Mouse (Mus musculus) testis, adult 2 months (tissue): ENCODE data around the gene Agfg1.

ENCODE experiments used
- CTCF ChIP-seq: fragments of 200-500 bp; IDR thresholded peaks from 2 replicates; pipeline ENCODE4 v1.5.1; 2012; ENCODE audit warnings: low read depth, mild to moderate bottlenecking, inconsistent platforms, low read length, moderate library complexity; ENCODE audit not compliant: control insufficient read depth, insufficient read depth, insufficient replicate concordance
- POLR2A ChIP-seq: fragments of 200-500 bp; IDR thresholded peaks from 2 replicates; pipeline ENCODE4 v1.6.1; 2012; ENCODE audit warnings: low read depth, mild to moderate bottlenecking, inconsistent platforms, low read length, moderate library complexity; ENCODE audit not compliant: control insufficient read depth

DNA sequence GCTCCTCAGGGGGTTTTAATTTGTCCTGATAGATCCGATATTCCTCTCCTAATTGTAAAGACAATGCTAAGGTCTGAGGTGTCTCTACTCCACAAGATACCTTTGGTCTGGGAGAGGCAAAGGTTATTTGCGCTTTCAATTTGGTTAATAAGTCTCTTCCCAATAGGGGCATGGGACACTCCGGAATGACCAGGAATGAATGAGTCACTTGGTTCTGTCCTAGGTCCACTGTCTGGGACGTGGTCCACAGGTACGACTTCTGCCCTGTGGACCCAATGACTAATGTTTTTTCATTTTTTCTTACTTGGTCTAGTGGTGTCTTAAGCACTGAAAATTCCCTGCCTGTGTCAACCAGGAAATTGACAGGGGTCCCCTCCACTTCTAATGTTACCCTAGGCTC lies 99.4 kb downstream of the Agfg1 start:
- TF ChIP-seq CTCF = no peak
- TF ChIP-seq POLR2A = no peak
